ENCODE assay signal across 21 mouse cellular contexts in the genomic region with DNA sequence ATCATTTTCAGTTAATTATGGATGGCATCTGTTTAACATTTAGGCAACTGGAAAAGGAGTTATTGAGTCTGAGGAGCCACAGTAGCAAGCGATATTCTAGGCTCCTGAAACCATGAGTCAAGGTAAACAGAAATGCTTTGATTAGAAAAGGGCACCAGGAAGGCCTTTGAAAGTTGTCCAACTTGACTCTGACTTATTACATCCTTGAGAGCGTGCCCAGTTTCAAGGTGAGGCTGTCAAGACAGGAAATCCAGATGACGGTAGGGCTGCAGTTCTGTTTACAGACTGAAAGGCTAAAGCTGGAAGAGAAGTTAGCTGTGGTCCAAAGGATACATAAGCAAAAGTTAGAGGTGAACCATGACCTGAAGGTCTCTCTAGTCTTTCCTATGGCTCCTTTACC.
DNase-seq lines count a peak whose midpoint lies in the region; ATAC-seq and TF ChIP-seq lines count a peak whose summit lies in the region.
"Had no signal": no experiment of that assay in that cellular context is flagged by ENCODE, and none has a peak within 500 bp of the region (broad histone marks: within the 10 kb centered on the region; RNA-seq: fewer than 3 reads in every experiment).

No protein-coding gene starts in this region.

- ATAC-seq in lung, embryonic 14.5 days (ENCODE audit: insufficient read depth): no peak
- peak; percentile 56 for ATAC-seq in stomach, embryonic 15.5 days (ENCODE audit: insufficient read depth, low FRiP score, low read depth)
- ATAC-seq: forebrain, embryonic 15.5 days; midbrain, embryonic 13.5 days had no signal

- DNase-seq in heart, adult 11 months: peak; percentile 78
- DNase-seq in heart, embryonic 10.5 days (ENCODE audit: low spot score): no peak
- DNase-seq in lung, embryonic 14.5 days: peak; percentile 70
- no peak for DNase-seq in lung, postnatal 10 days
- peak; percentile 68 for DNase-seq in adrenal gland, postnatal 14 days
- no peak for DNase-seq in frontal cortex, postnatal 10 days (ENCODE audit: low spot score in 2 of 2)
- DNase-seq: cerebellum, adult 11-12 months; cerebellum, postnatal 25 days; heart, adult 18-20 months; layer of hippocampus, postnatal 36 days; left cerebral cortex, postnatal 4 days; right cerebral cortex, postnatal 25 days; thymus, postnatal 4 days had no signal

- no peak overlapping the region for H3K4me2 ChIP-seq in lung, embryonic 14.5 days
- H3K4me2 ChIP-seq in stomach, embryonic 15.5 days: no peak overlapping the region
- H3K4me2 ChIP-seq: forebrain, embryonic 15.5 days; heart, embryonic 15.5 days; liver, embryonic 11.5 days; midbrain, embryonic 13.5 days; neural tube, embryonic 15.5 days had no signal

- H3K9ac ChIP-seq in lung, embryonic 14.5 days: no peak overlapping the region
- H3K9ac ChIP-seq in stomach, embryonic 15.5 days: no peak overlapping the region
- H3K9ac ChIP-seq: forebrain, embryonic 15.5 days; heart, embryonic 15.5 days; midbrain, embryonic 13.5 days; neural tube, embryonic 15.5 days had no signal

- H3K4me3 ChIP-seq in heart, embryonic 10.5 days: no peak overlapping the region
- no peak overlapping the region for H3K4me3 ChIP-seq in lung, embryonic 14.5 days (ENCODE audit: low read depth, low read length)
- H3K4me3 ChIP-seq in stomach, embryonic 15.5 days (replicated peaks): no peak overlapping the region
- H3K4me3 ChIP-seq: forebrain, embryonic 15.5 days; heart, embryonic 15.5 days; hindbrain, embryonic 10.5 days; midbrain, embryonic 13.5 days; myocyte; neural tube, embryonic 15.5 days had no signal

- peaks cover 20% of the 10 kb centered on the region for H3K4me1 ChIP-seq in heart, embryonic 10.5 days
- peaks cover 15% of the 10 kb centered on the region for H3K4me1 ChIP-seq in lung, embryonic 14.5 days (ENCODE audit: insufficient read depth)
- no peaks in the 10 kb centered on the region for H3K4me1 ChIP-seq in stomach, embryonic 15.5 days

- H3K27ac ChIP-seq in heart, embryonic 10.5 days: no peak overlapping the region
- no peak overlapping the region for H3K27ac ChIP-seq in lung, embryonic 14.5 days (ENCODE audit: low read depth)
- H3K27ac ChIP-seq in stomach, embryonic 15.5 days: peak overlapping the region; percentile 2; the same call in 1 of the 2 replicates
- H3K27ac ChIP-seq: forebrain, embryonic 15.5 days; hindbrain, embryonic 10.5 days; midbrain, embryonic 13.5 days; neural tube, embryonic 15.5 days had no signal

- WGBS in heart, embryonic 10.5 days: 76% methylated on average over 3 of the region's 3 CpGs
- 14% methylated on average over 3 of the region's 3 CpGs for WGBS in lung, embryonic 14.5 days
- 29% methylated on average over 3 of the region's 3 CpGs for WGBS in stomach, embryonic 15.5 days

- no peaks in the 10 kb centered on the region for H3K27me3 ChIP-seq in heart, embryonic 10.5 days (ENCODE audit: insufficient read depth, poor library complexity, severe bottlenecking)
- H3K27me3 ChIP-seq in lung, embryonic 14.5 days (ENCODE audit: insufficient read depth, low read length): no peaks in the 10 kb centered on the region
- no peaks in the 10 kb centered on the region for H3K27me3 ChIP-seq in stomach, embryonic 15.5 days (replicated peaks)
- H3K27me3 ChIP-seq: forebrain, embryonic 15.5 days; heart, embryonic 15.5 days; midbrain, embryonic 13.5 days; neural tube, embryonic 15.5 days had no signal

- H3K36me3 ChIP-seq in heart, embryonic 10.5 days: no peaks in the 10 kb centered on the region
- no peaks in the 10 kb centered on the region for H3K36me3 ChIP-seq in lung, embryonic 14.5 days (ENCODE audit: insufficient read depth)
- H3K36me3 ChIP-seq in stomach, embryonic 15.5 days: no peaks in the 10 kb centered on the region
- H3K36me3 ChIP-seq: forebrain, embryonic 15.5 days; heart, embryonic 15.5 days; hindbrain, embryonic 10.5 days; midbrain, embryonic 13.5 days; neural tube, embryonic 15.5 days had no signal

- no peaks in the 10 kb centered on the region for H3K9me3 ChIP-seq in heart, embryonic 10.5 days
- no peaks in the 10 kb centered on the region for H3K9me3 ChIP-seq in lung, embryonic 14.5 days (ENCODE audit: low read depth, low read length)
- H3K9me3 ChIP-seq in stomach, embryonic 15.5 days: no peaks in the 10 kb centered on the region
- H3K9me3 ChIP-seq: forebrain, embryonic 15.5 days; heart, embryonic 15.5 days; hindbrain, embryonic 10.5 days; midbrain, embryonic 13.5 days; neural tube, embryonic 15.5 days had no signal

- TF ChIP-seq CTCF in lung, embryonic 14.5 days (IDR thresholded peaks at IDR 0.05; ENCODE audit: low read depth): no peak

Comparison
In these comparisons a context has a peak if more than half of its experiments do, and no peak if none do; other contexts are left out.
1. DNase-seq: peak in heart, adult 11 months (single experiment), lung, embryonic 14.5 days (single experiment) and adrenal gland, postnatal 14 days (single experiment); none in heart, embryonic 10.5 days (single experiment), lung, postnatal 10 days (single experiment) and frontal cortex, postnatal 10 days (0 of 2).